Mouse (Mus musculus) limb, embryonic 14.5 days (tissue): ENCODE measurements around the gene Rhbdl1. TPM values are rescaled to one million over a fixed set of nuclear protein-coding genes. Genes with fewer than 3 reads are reported as not detected.

ENCODE experiments used
- ATAC-seq: fragments of 200-750 bp; cut with Nextera tagmentation; 2 replicates; pipeline ENCODE4 v1.8.0; 2017; ENCODE audit warnings: low read depth, moderate number of reproducible peaks, moderate TSS enrichment; ENCODE audit not compliant: low FRiP score
- DNase-seq: peaks from one replicate; pipeline ENCODE4 v3.0.0-alpha.2; 2015; ENCODE audit warnings: low spot score
- H3K27ac ChIP-seq: fragments of 300-500 bp; sonication (generic); replicated peaks from 2 replicates; pipeline ENCODE4 v1.5.1; 2014; ENCODE audit warnings: low read depth, mild to moderate bottlenecking, low read length, moderate library complexity, mixed read lengths
- H3K27me3 ChIP-seq: fragments of 300-500 bp; sonication (generic); 2 replicates; pipeline ENCODE4 v1.6.1; 2014; ENCODE audit warnings: low read length, mixed read lengths; ENCODE audit not compliant: control insufficient read depth, insufficient read depth
- H3K36me3 ChIP-seq: fragments of 300-500 bp; sonication (generic); 2 replicates; pipeline ENCODE4 v1.6.1; 2014; ENCODE audit warnings: mild to moderate bottlenecking, low read length, moderate library complexity, mixed read lengths; ENCODE audit not compliant: control insufficient read depth, insufficient read depth
- H3K4me1 ChIP-seq: fragments of 300-500 bp; sonication (generic); 2 replicates; pipeline ENCODE4 v1.6.1; 2014; ENCODE audit warnings: antibody characterized with exemption, low read length, mixed read lengths; ENCODE audit not compliant: control insufficient read depth, insufficient read depth
- H3K4me2 ChIP-seq: fragments of 300-500 bp; sonication (generic); replicated peaks from 2 replicates; pipeline ENCODE4 v1.6.1; 2014; ENCODE audit warnings: low read depth, mild to moderate bottlenecking, low read length, moderate library complexity; ENCODE audit not compliant: severe bottlenecking
- H3K4me3 ChIP-seq: fragments of 300-500 bp; sonication (generic); replicated peaks from 2 replicates; pipeline ENCODE4 v1.5.1; 2014; ENCODE audit warnings: low read length
- H3K9ac ChIP-seq: fragments of 300-500 bp; sonication (generic); 2 replicates; pipeline ENCODE4 v1.6.1; 2014; ENCODE audit warnings: mild to moderate bottlenecking, low read depth, low read length, moderate library complexity; ENCODE audit not compliant: severe bottlenecking
- H3K9me3 ChIP-seq: fragments of 300-500 bp; sonication (generic); 2 replicates; pipeline ENCODE4 v1.6.1; 2016; ENCODE audit warnings: low read length; ENCODE audit not compliant: control insufficient read depth
- POLR2A ChIP-seq: fragments of 200-500 bp; IDR thresholded peaks from 2 replicates; pipeline ENCODE4 v1.8.0; 2012; ENCODE audit warnings: inconsistent platforms, mild to moderate bottlenecking, moderate library complexity, borderline replicate concordance; ENCODE audit not compliant: insufficient read depth, insufficient read length; ENCODE audit errors: extremely low read depth
- WGBS: fragments of 180-500 bp; shearing (Covaris S2); extraction: QIAGEN DNeasy Blood & Tissue Kit; methylation state at CpG from one replicate; pipeline ENCODE4 v1.1.7; 2014; 5-methylcytosine and 5-hydroxymethylcytosine counted together
- polyA plus RNA-seq, 2 experiments: library from polyadenylated mRNA; depleted of rRNA in 1 of 2; stranded (reverse) in 1 of 2; unstranded in 1 of 2; fragments of >200 nt; fragmentation: Nextera tagmentation in 1 of 2; extraction: Ambion mirVana in 1 of 2; gene quantifications; 2 replicates each; pipeline versions ENCODE4 v1.2.1 to v1.2.3; 2012 to 2014

The Rhbdl1 gene
- polyA plus RNA-seq, 2 experiments, result 2.3 to 11.7 TPM

DNA sequence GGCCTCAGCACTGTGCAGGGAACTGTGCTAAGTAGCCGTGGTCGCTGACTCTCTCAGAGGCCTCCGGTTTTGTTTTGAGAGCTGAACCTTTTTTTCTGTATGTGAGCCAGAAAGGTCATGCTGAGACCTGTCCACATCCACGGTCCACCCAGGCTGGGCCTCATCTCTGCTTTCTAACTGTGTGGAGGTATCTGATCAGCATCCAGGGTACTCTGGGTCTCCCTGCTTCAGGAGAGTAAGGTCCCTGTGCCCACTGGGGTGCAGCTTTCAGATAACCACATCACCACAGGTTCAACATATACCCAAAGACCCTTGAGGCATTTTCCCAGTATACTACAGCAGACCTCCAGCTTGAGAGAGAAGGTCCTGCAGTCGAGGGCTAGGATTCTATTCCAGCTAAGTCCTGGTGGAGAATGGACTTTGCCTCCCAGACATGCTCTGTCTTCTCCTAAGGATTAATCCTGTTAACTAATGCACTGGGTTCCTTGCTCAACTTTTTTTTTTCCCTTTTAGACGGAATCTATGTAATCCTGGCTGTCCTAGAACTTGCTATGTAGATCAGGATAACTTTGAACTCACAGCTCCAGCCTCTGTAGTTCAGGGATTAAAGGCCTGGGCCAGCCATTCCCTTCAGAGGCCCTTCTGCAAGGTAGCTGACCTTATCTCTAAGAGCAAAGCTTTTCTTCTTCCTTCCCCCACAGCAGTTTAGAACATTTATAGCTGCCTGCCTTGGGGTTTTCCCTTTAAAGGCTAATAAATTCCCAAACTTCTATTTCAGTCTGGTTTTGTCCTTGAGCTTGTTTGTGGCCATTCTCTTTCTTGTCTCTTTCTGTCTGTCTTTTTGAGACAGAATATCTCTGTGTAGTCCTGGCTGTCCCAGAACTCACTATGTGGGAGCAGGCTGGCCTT is 24.9 kb upstream of the Rhbdl1 start:
- no peak for TF ChIP-seq POLR2A
- Histone ChIP-seq H3K36me3 (no peaks in the 10 kb centered on the region), H3K4me3 (peak overlapping the region; percentile 63), H3K9ac (peak overlapping the region; percentile 77), H3K27ac (peak overlapping the region; percentile 86), H3K27me3 (no peaks in the 10 kb centered on the region), H3K9me3 (no peaks in the 10 kb centered on the region), H3K4me1 (peaks cover 13% of the 10 kb centered on the region), H3K4me2 (peak overlapping the region; percentile 88)
- WGBS, result 5% methylated on average over 6 of the region's 6 CpGs
- DNase-seq, result no peak
- ATAC-seq, result no peak; the same call in none of the 2 replicates

- ATAC-seq (peak; percentile 95), DNase-seq (peak; percentile 94)
- Histone ChIP-seq H3K4me2 (peak within 1 kb of the TSS; percentile 88), H3K27me3 (no peaks in the 10 kb centered on the region), H3K27ac (peak within 1 kb of the TSS; percentile 86), H3K9me3 (no peaks in the 10 kb centered on the region), H3K9ac (peak within 1 kb of the TSS; percentile 77), H3K4me1 (peaks cover 13% of the 10 kb centered on the region), H3K36me3 (0 out of 2 replicates have a peak, but pooled peaks cover 1% of the 10 kb centered on the region), H3K4me3 (peak within 1 kb of the TSS; percentile 63)
- 4% methylated on average over 43 of the region's 65 CpGs for WGBS
- 0 out of 2 replicates have a peak, but pooled peaks have one; percentile 51 for TF ChIP-seq POLR2A
These were observed 24.0 kb upstream of the Rhbdl1 start, which contains the start of gene Wdr90 for GRCm38 (mm10) chr17:25860832-25861703. Gene Wdr90, minus strand, starts transcription at chr17:25861501.

- Histone ChIP-seq H3K36me3 (peaks cover 8% of the 10 kb centered on the region; the same call in 1 of the 2 replicates), H3K27ac (no peak overlapping the region), H3K4me3 (peak overlapping the region; percentile 63; the same call in 1 of the 2 replicates), H3K9ac (0 out of 2 replicates have a peak overlapping the region, but pooled peaks have one; percentile 2), H3K4me1 (peaks cover 13% of the 10 kb centered on the region), H3K27me3 (no peaks in the 10 kb centered on the region), H3K4me2 (peak overlapping the region; percentile 88), H3K9me3 (no peaks in the 10 kb centered on the region)
- WGBS, result 91% methylated on average over 6 of the region's 6 CpGs
- TF ChIP-seq POLR2A, result no peak
- ATAC-seq (no peak), DNase-seq (no peak)
These were observed 23.1 kb upstream of the Rhbdl1 start for GRCm38 (mm10) chr17:25860229-25860628.

DNA sequence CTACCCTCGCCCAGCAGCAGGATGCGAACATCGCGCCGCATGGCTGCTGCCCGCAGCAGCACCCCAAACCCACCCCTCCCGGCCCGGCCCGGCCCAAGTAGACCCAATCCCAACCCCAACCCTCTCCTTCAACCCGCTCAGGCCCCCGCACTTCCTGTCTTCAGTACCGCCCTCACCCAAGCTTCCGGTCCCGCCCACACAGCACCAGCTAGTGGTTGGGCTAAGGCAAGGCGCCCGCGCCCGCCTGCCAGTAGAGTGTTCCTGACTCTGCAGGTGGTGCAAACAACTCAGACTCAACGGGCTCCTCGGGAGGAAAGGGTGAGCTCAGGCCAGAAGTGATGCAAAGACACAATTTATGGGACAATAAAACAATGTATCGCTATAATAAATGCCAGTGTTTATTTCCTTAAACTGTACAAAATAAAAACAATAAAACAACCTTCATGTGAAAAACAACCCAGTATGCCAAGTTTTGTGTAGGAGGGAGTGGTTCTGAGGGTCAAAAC is 7.4 kb upstream of the Rhbdl1 start, which contains the start of gene Rhot2:
Rhot2 (minus strand) TSS at position 456 of the 506 bp plus-strand sequence.
- TF ChIP-seq POLR2A, result peak; percentile 72; the same call in 1 of the 2 replicates
- no peaks in the 10 kb centered on the region for H3K9me3 ChIP-seq
- DNase-seq (peak; percentile 96), ATAC-seq (peak; percentile 94)
- H3K9ac ChIP-seq, result peak within 1 kb of the TSS; percentile 82
- H3K4me1 ChIP-seq, result peaks cover 10% of the 10 kb centered on the region; the same call in 1 of the 2 replicates
- 1% methylated on average over 21 of the region's 21 CpGs for WGBS
- no peaks in the 10 kb centered on the region for H3K27me3 ChIP-seq
- peak within 1 kb of the TSS; percentile 63 for H3K4me2 ChIP-seq
- H3K4me3 ChIP-seq, result peak within 1 kb of the TSS; percentile 90
- H3K36me3 ChIP-seq, result peaks cover 60% of the 10 kb centered on the region
- peak within 1 kb of the TSS; percentile 71 for H3K27ac ChIP-seq
